Mouse (Mus musculus): Measurements from ENCODE around the gene Kazn. TPM values are rescaled to one million over a fixed set of nuclear protein-coding genes. Genes with fewer than 3 reads are reported as not detected.

Kazn gene
- total RNA-seq, 2 experiments from 2014 or later, result 40.3 to 52.8 TPM

- no peak for DNase-seq (ENCODE audit: low spot score in 2 of 2)
Observed at GRCm38 (mm10) chr4:142059113-142059840, 179.9 kb downstream of the Kazn start.

GRCm38 (mm10) chr4:142057529-142058216 lies 181.5 kb downstream of the Kazn start:
- DNase-seq (ENCODE audit: low spot score in 2 of 2), result peak; percentile 37 to 57

GRCm38 (mm10) chr4:142055600-142055999 lies 183.6 kb downstream of the Kazn start:
- DNase-seq (ENCODE audit: low spot score in 2 of 2), result no peak

GRCm38 (mm10) chr4:142054580-142054979 lies 184.6 kb downstream of the Kazn start:
- no peak for DNase-seq (ENCODE audit: low spot score in 2 of 2)

GRCm38 (mm10) chr4:142053661-142054448 lies 185.3 kb downstream of the Kazn start:
- no peak for DNase-seq (ENCODE audit: low spot score in 2 of 2)

GRCm38 (mm10) chr4:142053261-142053660 lies 185.9 kb downstream of the Kazn start:
- DNase-seq (ENCODE audit: low spot score in 2 of 2), result no peak

- no peak for DNase-seq (ENCODE audit: low spot score in 2 of 2)
Observed at GRCm38 (mm10) chr4:142052391-142053132, 186.6 kb downstream of the Kazn start.

Other genes with a start within 250 kb of the Kazn start
- 1 to 10 TPM; 2.1 to 3.5 TPM for gene Fhad1, start 224.3 kb downstream of the Kazn start, total RNA-seq (2021)
- 1 to 10 TPM; 7.7 TPM for gene Tmem51, start 155.1 kb downstream of the Kazn start, total RNA-seq (2021)

All from layer of hippocampus, postnatal 10 days (tissue).